Mouse (Mus musculus) embryo, embryonic 11.5 days (tissue): Measurements from ENCODE around the gene Pon1.
"Not testable (repeated sequence)": the region's sequence is repeated elsewhere in the genome, so short reads cannot be mapped to it uniquely, and the experiment has no call there.

Experiments
- DNase-seq: peaks from one replicate; pipeline ENCODE4 v3.0.0-alpha.2; 2012; ENCODE audit warnings: low read depth, low spot score

Gene Pon1

GRCm38 (mm10) chr6:5193693-5194092, at the start of gene Pon1:
Gene Pon1, minus strand, starts transcription at chr6:5193946.
- DNase-seq, result no peak

DNA sequence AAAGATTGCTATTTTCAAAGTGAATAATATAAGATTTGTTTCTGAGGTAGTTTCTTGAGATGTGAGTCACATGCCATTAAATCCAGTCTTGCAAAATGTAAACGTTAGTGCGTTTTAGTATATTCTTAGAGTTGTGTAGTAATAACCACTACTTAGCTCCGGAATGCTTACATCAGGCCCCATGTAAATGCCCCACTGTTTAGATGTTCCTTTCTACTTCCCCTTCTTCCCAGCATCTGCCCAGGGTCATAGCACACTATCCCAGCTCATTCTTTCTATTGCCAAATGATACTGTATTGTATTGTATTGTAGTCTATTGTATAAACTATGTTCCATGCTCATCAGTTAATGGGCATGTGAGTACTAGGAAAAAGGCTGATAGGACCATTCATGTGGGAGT, 45.1 kb upstream of the Pon1 start:
- no peak for DNase-seq

- no peak for DNase-seq
Observed at GRCm38 (mm10) chr6:5237510-5237909, 43.8 kb upstream of the Pon1 start.

DNA sequence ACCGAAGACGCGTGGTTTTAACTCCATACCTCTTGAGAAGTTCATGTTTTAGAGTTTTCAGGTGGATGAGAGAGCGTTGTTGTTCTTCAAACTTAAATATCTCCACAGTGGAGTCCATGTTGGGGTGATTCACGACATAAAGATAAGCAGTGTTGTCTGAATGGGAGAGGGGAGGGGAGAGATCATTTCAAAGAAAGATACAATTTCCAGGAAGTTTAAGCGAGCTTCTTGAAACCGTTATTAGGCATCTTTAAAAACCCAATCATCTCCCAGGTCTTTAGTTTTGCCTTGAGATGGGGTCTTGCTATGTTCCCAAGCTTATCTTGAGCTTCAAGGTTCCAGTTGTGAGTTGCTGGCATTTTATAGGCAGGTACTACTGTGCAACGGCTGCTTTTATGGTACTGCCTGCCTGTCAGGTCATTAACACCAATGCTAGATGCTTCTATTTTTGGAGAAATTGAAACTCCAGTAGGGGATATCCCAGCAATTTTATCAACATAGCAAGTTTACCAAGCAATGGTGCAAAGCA, 43.2 kb upstream of the Pon1 start:
- DNase-seq, result no peak

- DNase-seq, result no peak
Observed at GRCm38 (mm10) chr6:5234563-5234962, 40.8 kb upstream of the Pon1 start.

GRCm38 (mm10) chr6:5233812-5234211, 40.1 kb upstream of the Pon1 start:
- DNase-seq, result no peak

GRCm38 (mm10) chr6:5232022-5232421, 38.3 kb upstream of the Pon1 start:
- DNase-seq, result no peak

DNA sequence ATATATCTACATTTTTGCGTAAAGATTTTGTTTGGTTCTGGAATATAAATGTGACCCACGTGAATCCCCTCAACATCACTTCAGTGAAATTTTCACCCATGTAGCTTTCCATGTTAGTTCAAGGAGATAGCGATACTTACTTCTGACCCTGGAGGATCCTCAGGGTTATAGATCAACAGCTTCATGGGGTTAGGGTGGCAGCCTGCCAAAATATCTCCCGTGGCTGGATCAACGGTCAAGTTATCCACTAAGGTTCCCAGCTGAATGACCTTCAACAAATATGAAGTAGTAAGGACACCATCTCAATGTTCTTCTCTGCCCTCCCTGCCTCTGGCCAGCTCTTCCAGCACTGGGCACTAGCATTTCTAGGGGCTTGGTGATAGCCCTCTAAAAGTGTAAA, 36.5 kb upstream of the Pon1 start:
- DNase-seq, result no peak

DNA sequence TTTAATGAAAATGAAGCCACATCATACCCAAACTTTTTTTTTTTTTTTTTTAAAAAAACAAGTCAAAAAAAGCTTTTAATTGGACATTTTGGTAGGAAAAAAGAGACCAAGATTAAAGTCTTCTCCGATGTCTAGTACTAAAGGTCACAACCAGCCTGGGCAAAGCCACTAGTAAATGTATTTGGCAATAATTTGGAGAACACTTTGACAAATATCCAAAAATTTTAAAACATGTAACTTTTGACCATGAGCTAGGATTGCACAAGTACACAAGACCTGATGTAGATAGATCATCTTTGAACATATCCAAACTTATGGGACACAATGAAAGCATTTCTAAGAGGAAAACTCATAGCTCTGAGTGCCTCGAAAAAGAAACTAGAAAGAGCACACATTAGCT, 29.8 kb upstream of the Pon1 start:
- DNase-seq, result not testable (repeated sequence)

DNA sequence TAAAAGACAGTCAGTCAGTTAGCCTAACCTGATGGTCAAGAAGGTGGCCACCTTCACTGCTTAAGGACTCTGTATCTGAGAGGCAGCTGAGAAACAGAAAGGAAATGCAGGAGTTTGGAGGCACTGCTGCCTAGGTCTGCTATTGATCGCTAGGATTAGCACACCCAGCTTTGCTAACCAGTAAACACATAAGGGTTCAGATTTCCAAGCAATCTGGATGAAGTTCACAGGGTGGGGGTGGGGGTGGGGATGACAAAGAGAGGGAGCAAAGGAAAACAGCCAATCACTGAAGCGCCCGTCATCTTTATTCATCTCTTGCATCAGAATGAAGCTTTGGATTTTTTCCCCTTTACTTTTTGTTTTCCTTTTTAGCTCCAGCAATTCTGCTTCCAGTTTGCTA, 28.3 kb upstream of the Pon1 start:
- DNase-seq, result no peak

GRCm38 (mm10) chr6:5218190-5218589, 24.4 kb upstream of the Pon1 start:
- no peak for DNase-seq

DNA sequence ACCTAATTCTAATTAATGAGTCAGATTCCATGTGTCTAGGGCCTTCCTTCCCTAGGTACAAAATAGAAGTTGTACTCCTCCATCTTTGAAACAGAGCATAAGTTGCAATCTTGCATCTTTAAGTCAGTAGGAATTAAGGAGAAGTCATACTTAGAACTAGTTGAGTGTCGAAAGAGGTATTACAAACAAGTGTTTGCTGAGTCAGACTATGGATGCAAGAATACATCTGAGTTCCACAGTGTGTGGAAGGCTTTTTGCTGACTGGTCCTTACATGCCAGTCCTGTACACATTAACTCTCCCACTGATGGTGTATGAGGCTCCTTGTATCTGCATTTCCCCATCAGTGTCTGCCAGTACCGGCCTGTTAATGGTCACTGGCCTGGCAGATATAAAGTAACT, 14.1 kb upstream of the Pon1 start:
- DNase-seq, result no peak

GRCm38 (mm10) chr6:5199916-5200315, 6.2 kb upstream of the Pon1 start:
- no peak for DNase-seq

DNA sequence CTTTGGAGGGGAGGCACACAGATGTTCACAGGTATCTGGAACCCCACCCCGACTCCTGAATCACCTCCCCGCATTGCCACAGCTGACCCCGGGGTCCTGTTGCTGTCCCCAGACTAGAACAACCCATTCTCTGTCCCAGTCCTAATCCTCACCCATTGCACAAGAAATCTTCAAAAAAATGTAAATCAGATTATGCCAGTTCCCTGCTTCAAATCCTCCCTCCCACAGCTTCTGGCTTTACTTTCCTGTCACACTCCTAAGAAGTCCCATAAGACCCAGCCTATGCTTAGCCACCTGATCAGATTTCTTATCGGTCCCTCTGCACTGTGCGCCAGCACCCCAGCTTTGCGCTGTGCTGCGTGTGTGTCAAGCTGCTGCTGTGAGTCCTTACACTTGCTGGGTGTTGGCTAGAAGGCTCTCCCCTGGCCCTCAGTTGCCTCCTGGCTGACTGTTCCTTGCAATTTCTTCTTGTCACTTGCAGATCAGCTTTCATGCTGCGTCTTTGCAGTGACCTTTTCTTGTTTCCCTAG, 5.7 kb upstream of the Pon1 start:
- DNase-seq, result no peak

- DNase-seq, result no peak
Observed at GRCm38 (mm10) chr6:5198590-5198989, 4.8 kb upstream of the Pon1 start.

GRCm38 (mm10) chr6:5190761-5191160, 3.0 kb downstream of the Pon1 start:
- no peak for DNase-seq

DNA sequence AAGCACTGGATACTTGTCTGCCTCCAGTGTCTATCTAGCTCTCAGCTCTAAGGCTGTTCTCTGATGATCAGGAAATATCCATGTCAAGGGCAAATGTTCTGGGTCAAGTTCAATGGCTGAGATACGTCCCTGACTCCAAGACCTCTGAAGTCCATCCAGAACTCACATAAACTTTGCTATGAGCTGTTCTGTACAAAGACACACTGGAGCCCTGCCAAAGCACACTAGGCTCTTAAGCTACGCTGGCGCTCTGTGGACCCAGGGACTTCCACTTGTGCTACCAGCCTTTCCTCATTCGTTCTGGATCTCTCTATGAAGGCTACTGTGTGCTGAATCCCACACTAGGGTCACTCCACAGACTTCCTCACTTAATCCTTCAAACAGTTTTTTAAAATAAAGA, 4.2 kb downstream of the Pon1 start:
- DNase-seq, result no peak

DNA sequence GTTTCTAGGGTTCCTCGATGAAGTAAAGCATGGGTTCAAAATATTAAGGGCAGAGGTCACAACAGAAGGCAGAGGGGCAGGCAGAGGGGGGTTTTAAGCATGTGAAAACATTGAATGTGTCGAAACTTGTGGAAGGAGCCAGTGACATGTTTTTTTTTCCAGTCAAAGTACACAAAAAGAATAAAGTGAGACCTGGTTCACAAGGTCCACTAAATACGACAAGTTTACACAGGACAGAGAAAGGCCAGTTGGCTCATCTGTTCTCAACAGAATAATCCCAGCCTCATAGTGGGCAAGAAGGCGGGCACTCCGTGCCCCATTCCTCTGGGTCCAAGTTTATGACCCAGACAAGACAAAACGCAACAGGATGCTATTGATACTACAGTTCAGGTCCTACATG, 4.8 kb downstream of the Pon1 start:
- DNase-seq, result no peak

DNA sequence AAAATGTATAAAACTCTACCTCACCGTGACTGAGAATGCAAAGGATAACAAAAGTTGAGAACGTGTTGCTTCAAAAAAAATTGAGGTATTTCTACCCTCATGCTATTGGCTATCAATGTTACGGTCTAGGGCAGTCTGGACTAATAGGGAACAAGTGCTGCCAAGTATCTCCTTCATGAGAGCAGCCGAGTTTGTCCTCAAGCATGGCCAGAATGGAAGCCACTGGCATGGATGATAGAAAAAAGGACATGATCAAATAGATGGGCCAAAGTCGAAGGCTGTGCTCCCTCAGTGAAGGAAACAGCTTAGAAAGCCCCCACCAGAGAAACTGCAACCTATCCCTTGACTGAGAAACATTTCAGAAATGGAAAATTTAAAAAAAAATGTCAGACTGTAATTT, 5.7 kb downstream of the Pon1 start:
- no peak for DNase-seq

DNA sequence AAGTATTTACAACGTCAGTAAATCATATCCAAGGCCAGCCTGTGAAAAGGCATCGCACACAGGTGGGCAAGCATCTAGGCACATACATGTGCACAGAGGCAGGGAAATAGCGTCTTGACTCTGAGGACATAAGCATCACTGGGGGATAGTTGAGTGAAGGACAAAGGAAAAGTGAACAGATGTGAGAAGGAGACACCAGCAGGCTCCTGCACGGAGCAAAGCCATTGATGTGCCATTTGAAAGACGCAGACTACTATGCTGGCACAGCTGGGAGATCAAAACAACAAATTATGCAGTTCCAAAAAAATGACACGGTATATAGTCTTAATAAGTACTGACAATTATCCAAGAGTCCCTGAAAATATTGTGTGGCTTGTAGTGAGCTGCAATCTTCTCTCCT, 6.2 kb downstream of the Pon1 start:
- DNase-seq, result no peak

DNA sequence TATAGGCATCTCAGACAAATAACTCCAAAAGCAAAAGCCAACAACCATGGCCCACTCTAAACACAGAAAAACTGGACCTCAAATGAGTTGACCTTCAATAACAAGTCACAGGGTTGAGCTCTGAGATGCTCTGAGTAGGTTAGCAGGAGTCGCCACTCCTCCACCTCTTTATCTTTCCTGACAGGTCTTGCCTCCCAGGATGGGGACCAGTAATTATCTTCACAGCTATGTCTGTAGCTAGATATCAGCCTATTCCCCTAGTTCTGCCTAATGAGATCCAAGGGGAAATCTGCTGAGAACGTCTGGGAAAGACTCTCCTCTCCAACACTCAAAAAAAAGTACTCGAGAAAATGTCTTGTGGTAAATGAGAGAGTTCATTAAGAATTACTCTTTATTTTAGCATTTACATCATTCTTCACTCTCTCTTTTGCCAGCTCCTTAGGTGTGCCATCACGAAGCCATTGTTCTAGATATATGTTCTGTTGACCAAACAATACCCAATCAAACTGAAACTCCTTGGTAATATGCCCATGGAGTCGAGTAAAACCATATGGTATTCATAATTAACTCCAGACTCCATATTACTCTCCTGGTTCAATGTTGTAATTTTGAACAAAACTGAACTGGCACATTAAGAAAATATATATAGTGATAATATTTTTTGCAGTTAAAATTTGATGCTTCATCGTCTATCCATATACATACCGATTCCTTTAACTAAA, 7.4 kb downstream of the Pon1 start:
- no peak for DNase-seq

GRCm38 (mm10) chr6:5180645-5181044, 13.1 kb downstream of the Pon1 start:
- DNase-seq, result no peak

GRCm38 (mm10) chr6:5179189-5179588, 14.6 kb downstream of the Pon1 start:
- no peak for DNase-seq
